Mouse (Mus musculus): Measurements from ENCODE around the gene Vps33b. TPM values are rescaled to one million over a fixed set of nuclear protein-coding genes. Genes with fewer than 3 reads are reported as not detected.

The Vps33b gene
- polyA plus RNA-seq, 1 experiment from 2014 or later: 13.1 TPM

- Histone ChIP-seq H3K27me3 (no peaks in the 10 kb centered on the region), H3K9me3 (no peaks in the 10 kb centered on the region), H3K4me1 (peaks cover 17% of the 10 kb centered on the region), H3K9ac (no peak overlapping the region), H3K4me2 (replicated peaks) (no peak overlapping the region; the same call in 1 of the 2 replicates), H3K27ac (no peak overlapping the region), H3K36me3 (peaks cover 62% of the 10 kb centered on the region), H3K4me3 (no peak overlapping the region)
- WGBS: 91% methylated on average over 16 of the region's 16 CpGs
- ATAC-seq (ENCODE audit: low FRiP score, low read depth): no peak
Observed at GRCm38 (mm10) chr7:80325292-80325868, 55.9 kb downstream of the Vps33b start.

- Histone ChIP-seq H3K27ac (no peak overlapping the region), H3K4me3 (no peak overlapping the region), H3K27me3 (no peaks in the 10 kb centered on the region), H3K4me2 (replicated peaks) (no peak overlapping the region), H3K4me1 (peaks cover 17% of the 10 kb centered on the region), H3K36me3 (peaks cover 62% of the 10 kb centered on the region), H3K9me3 (no peaks in the 10 kb centered on the region), H3K9ac (no peak overlapping the region)
- ATAC-seq (ENCODE audit: low FRiP score, low read depth): no peak
- 97% methylated on average over 19 of the region's 19 CpGs for WGBS
Observed at GRCm38 (mm10) chr7:80326076-80326475, 56.6 kb downstream of the Vps33b start.

DNA sequence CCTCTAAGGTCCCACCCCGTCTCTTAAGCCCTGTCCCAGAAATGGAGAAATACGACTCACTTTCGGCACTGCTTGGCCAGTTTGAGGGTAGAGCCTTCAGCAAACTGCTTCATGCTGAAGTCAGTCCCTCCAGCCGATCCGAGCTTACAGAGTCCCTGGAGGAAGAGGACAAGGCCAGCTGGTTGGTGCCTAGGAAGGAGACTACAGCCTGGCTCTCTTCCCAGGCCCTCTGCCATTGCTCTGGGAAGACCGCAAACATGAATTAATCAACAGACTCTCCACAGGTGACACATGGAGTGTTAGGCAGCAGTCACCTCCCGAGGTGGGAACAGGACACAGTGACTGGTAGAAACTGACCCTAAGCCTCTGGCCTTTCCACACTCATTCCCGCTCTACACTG lies 60.8 kb downstream of the Vps33b start:
- H3K4me1 ChIP-seq: peaks cover 3% of the 10 kb centered on the region
- peaks cover 100% of the 10 kb centered on the region for H3K36me3 ChIP-seq
- no peak overlapping the region for H3K4me3 ChIP-seq
- H3K9me3 ChIP-seq: peaks cover 6% of the 10 kb centered on the region; the same call in 1 of the 2 replicates
- no peak overlapping the region for H3K4me2 ChIP-seq (replicated peaks)
- no peaks in the 10 kb centered on the region for H3K27me3 ChIP-seq
- no peak overlapping the region for H3K9ac ChIP-seq
- ATAC-seq (ENCODE audit: low FRiP score, low read depth): no peak
- 89% methylated on average over 8 of the region's 8 CpGs for WGBS
- no peak overlapping the region for H3K27ac ChIP-seq

GRCm38 (mm10) chr7:80331433-80331832 lies 62.0 kb downstream of the Vps33b start:
- Histone ChIP-seq H3K9me3 (peaks cover 6% of the 10 kb centered on the region; the same call in 1 of the 2 replicates), H3K9ac (no peak overlapping the region), H3K4me3 (no peak overlapping the region), H3K36me3 (peaks cover 100% of the 10 kb centered on the region), H3K27ac (no peak overlapping the region), H3K4me1 (no peaks in the 10 kb centered on the region), H3K4me2 (replicated peaks) (no peak overlapping the region), H3K27me3 (no peaks in the 10 kb centered on the region)
- 97% methylated on average over 19 of the region's 19 CpGs for WGBS
- no peak for ATAC-seq (ENCODE audit: low FRiP score, low read depth)

DNA sequence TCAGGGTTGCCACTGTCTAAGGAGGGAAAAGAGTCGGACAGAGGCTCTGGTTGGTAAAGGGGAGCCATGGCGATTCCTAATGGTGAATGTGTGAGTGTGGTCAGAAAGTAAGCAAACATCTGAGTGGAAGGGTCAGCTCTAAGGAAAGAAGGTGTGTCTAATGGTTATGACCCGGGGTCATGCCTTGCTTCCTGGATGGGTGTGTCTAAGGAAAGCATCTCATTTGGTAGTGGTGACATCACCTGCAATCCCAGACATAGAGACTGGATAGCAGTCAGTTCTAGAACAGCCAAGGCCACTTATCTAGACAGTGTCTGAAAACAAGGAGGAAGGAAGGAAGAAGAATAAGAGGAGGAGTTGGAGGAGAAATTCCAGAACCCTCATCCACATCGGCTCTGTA lies 65.4 kb downstream of the Vps33b start:
- Histone ChIP-seq H3K4me2 (replicated peaks) (no peak overlapping the region), H3K27ac (no peak overlapping the region), H3K36me3 (peaks cover 81% of the 10 kb centered on the region), H3K9ac (no peak overlapping the region), H3K9me3 (peaks cover 6% of the 10 kb centered on the region; the same call in 1 of the 2 replicates), H3K4me1 (peaks cover 18% of the 10 kb centered on the region), H3K27me3 (no peaks in the 10 kb centered on the region), H3K4me3 (no peak overlapping the region)
- no peak for ATAC-seq (ENCODE audit: low FRiP score, low read depth)
- WGBS: 90% methylated on average over 4 of the region's 4 CpGs

GRCm38 (mm10) chr7:80336932-80337331 lies 67.5 kb downstream of the Vps33b start:
- no peak overlapping the region for H3K27ac ChIP-seq
- peaks cover 60% of the 10 kb centered on the region for H3K36me3 ChIP-seq
- no peak for ATAC-seq (ENCODE audit: low FRiP score, low read depth)
- H3K4me1 ChIP-seq: peaks cover 27% of the 10 kb centered on the region
- no peaks in the 10 kb centered on the region for H3K27me3 ChIP-seq
- H3K4me3 ChIP-seq: no peak overlapping the region
- no peak overlapping the region for H3K4me2 ChIP-seq (replicated peaks)
- H3K9ac ChIP-seq: no peak overlapping the region
- 89% methylated on average over 3 of the region's 3 CpGs for WGBS
- peaks cover 6% of the 10 kb centered on the region; the same call in 1 of the 2 replicates for H3K9me3 ChIP-seq

GRCm38 (mm10) chr7:80339371-80339770 lies 69.9 kb downstream of the Vps33b start:
- H3K27me3 ChIP-seq: no peaks in the 10 kb centered on the region
- peaks cover 36% of the 10 kb centered on the region for H3K4me1 ChIP-seq
- no peaks in the 10 kb centered on the region for H3K9me3 ChIP-seq
- H3K9ac ChIP-seq: peak overlapping the region; percentile 84
- ATAC-seq (ENCODE audit: low FRiP score, low read depth): no peak
- H3K27ac ChIP-seq: no peak overlapping the region; the same call in 1 of the 2 replicates
- peaks cover 36% of the 10 kb centered on the region for H3K36me3 ChIP-seq
- peak overlapping the region; percentile 65 for H3K4me3 ChIP-seq
- peak overlapping the region; percentile 95 for H3K4me2 ChIP-seq (replicated peaks)
- WGBS: 9% methylated on average over 17 of the region's 17 CpGs

DNA sequence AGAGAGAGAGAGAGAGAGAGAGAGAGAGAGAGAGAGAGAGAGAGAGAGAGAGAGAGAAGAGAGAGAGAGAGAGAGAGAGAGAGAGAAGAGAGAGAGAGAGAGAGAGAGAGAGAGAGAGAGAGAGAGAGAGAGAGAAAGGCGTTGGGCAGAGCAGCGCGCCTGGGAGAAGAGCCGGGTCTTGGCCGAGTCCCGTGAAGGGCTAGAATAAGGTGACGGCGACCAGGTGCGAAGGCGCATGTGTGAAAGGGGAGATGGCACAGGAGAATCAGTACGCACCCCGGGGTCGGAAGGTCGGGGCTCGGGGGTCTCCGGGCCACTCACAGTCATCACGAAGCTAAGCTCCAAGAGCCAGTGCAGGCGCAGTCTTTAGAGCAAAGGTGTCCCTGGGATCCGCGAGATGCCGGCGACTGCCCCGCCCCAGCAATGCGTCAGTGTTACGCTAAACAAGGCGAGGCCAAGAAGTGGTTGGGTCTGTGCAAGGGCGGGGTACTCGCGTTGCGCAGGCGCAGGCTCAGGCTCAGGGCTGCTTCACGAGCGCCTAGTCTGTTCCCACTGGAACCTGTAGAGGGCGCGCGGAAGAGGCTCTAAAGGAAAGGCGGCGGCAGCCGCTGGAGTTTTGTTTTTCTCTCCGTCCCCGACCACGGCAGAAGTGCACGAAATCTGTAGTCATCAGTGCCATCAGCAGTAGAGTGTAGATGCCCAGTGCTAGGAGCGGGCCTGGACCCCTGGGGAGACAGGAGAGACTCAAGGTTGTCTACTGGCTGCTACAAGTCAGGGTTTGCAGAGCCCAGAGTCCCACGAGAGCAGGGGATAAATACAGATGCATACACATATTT lies 70.6 kb downstream of the Vps33b start:
- Histone ChIP-seq H3K4me2 (replicated peaks) (peak overlapping the region; percentile 95), H3K9me3 (no peaks in the 10 kb centered on the region), H3K9ac (peak overlapping the region; percentile 84), H3K36me3 (peaks cover 30% of the 10 kb centered on the region), H3K27ac (peak overlapping the region; percentile 69), H3K4me3 (peak overlapping the region; percentile 65), H3K27me3 (no peaks in the 10 kb centered on the region), H3K4me1 (peaks cover 36% of the 10 kb centered on the region)
- under 1% methylated on average over 45 of the region's 45 CpGs for WGBS
- peak; percentile 97 for ATAC-seq (ENCODE audit: low FRiP score, low read depth)

DNA sequence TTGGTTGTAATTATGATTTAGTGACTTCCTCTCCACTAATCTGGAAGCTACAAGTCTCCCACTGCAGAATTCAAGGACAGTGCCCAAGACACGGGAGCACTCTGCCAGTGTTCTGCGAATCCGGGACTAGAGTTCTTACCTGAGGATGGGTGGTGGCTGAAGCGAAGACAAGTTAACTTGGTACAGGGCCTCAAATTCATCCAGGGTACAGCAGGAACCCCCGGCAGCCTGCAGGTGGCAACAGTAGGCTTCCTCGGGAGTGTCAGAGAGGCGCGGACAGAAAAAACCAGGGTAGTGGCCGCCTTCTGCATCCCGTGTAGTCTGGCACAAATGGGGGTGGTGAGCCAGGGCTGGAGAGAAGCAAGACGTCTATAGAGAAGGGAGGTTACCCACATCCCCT lies 71.3 kb downstream of the Vps33b start, which contains the start of gene Unc45a:
Unc45a (minus strand) TSS at position 213 of the 400 bp plus-strand sequence.
- H3K4me1 ChIP-seq: peaks cover 36% of the 10 kb centered on the region
- peak within 1 kb of the TSS; percentile 84 for H3K9ac ChIP-seq
- no peaks in the 10 kb centered on the region for H3K9me3 ChIP-seq
- H3K4me3 ChIP-seq: peak within 1 kb of the TSS; percentile 65
- peaks cover 27% of the 10 kb centered on the region for H3K36me3 ChIP-seq
- H3K4me2 ChIP-seq (replicated peaks): peak within 1 kb of the TSS; percentile 95
- H3K27ac ChIP-seq: peak within 1 kb of the TSS; percentile 69
- no peaks in the 10 kb centered on the region for H3K27me3 ChIP-seq
- ATAC-seq (ENCODE audit: low FRiP score, low read depth): peak; percentile 44; the same call in 1 of the 2 replicates
- WGBS: 2% methylated on average over 11 of the region's 11 CpGs

Other genes starting within 250 kb of the Vps33b start
- 15.0 and 15.9 TPM in 2 replicates for gene Zfp710, start 244.8 kb upstream of the Vps33b start, polyA plus RNA-seq (2015; fragmentation: Nextera tagmentation; extraction: Ambion mirVana)
- 619 and 631 TPM in 2 replicates for gene Idh2, start 154.3 kb upstream of the Vps33b start, polyA plus RNA-seq (2015; fragmentation: Nextera tagmentation; extraction: Ambion mirVana)
- gene Sema4b, start 82.8 kb upstream of the Vps33b start, polyA plus RNA-seq (2015; fragmentation: Nextera tagmentation; extraction: Ambion mirVana): 14.1 and 15.6 TPM in 2 replicates
- 61.9 and 70.1 TPM in 2 replicates for gene Cib1, start 36.8 kb upstream of the Vps33b start, polyA plus RNA-seq (2015; fragmentation: Nextera tagmentation; extraction: Ambion mirVana)
- 3.5 TPM in 2 replicates for gene Gdpgp1, start 36.8 kb upstream of the Vps33b start, polyA plus RNA-seq (2015; fragmentation: Nextera tagmentation; extraction: Ambion mirVana)
- gene Ttll13, start 23.3 kb upstream of the Vps33b start, polyA plus RNA-seq (2015; fragmentation: Nextera tagmentation; extraction: Ambion mirVana): 1.3 and 1.5 TPM in 2 replicates
- gene Ngrn, start 8.4 kb upstream of the Vps33b start, polyA plus RNA-seq (2015; fragmentation: Nextera tagmentation; extraction: Ambion mirVana): 49.3 and 50.8 TPM in 2 replicates
- 109 and 123 TPM in 2 replicates for gene Prc1, start 24.8 kb downstream of the Vps33b start, polyA plus RNA-seq (2015; fragmentation: Nextera tagmentation; extraction: Ambion mirVana)
- gene Rccd1, start 54.8 kb downstream of the Vps33b start, polyA plus RNA-seq (2015; fragmentation: Nextera tagmentation; extraction: Ambion mirVana): 12.3 and 12.4 TPM in 2 replicates
- gene Unc45a, start 71.4 kb downstream of the Vps33b start, polyA plus RNA-seq (2015; fragmentation: Nextera tagmentation; extraction: Ambion mirVana): 49.7 and 50.4 TPM in 2 replicates
- 21.5 and 23.5 TPM in 2 replicates for gene Hddc3, start 73.5 kb downstream of the Vps33b start, polyA plus RNA-seq (2015; fragmentation: Nextera tagmentation; extraction: Ambion mirVana)
- gene Man2a2, start 101.7 kb downstream of the Vps33b start, polyA plus RNA-seq (2015; fragmentation: Nextera tagmentation; extraction: Ambion mirVana): 22.0 and 24.4 TPM in 2 replicates
- 11.5 and 14.3 TPM in 2 replicates for gene Fes, start 118.3 kb downstream of the Vps33b start, polyA plus RNA-seq (2015; fragmentation: Nextera tagmentation; extraction: Ambion mirVana)
- gene Furin, start 135.8 kb downstream of the Vps33b start, polyA plus RNA-seq (2015; fragmentation: Nextera tagmentation; extraction: Ambion mirVana): 12.0 and 12.5 TPM in 2 replicates

Measured in limb, embryonic 13.5 days (tissue).